Mouse (Mus musculus) ES-Bruce4 (cell line): ENCODE measurements at regions not wholly inside any gene's neighbourhood (a gene's known extent, or its start where the extent isn't known, plus 50 kb on each side); places are given as distances from the start of the nearest gene placed in this dataset.
A peak's percentile ranks its signal among the peaks of the same experiment; 100 is the strongest.

Experiments
- CTCF ChIP-seq: IDR thresholded peaks from one replicate; pipeline ENCODE4 v1.8.1; 2011; ENCODE audit warnings: low read depth, low read length
- EP300 ChIP-seq: IDR thresholded peaks from 2 replicates; pipeline ENCODE4 v1.6.1; 2011; ENCODE audit warnings: low read depth, low read length; ENCODE audit not compliant: insufficient read depth
- POLR2A ChIP-seq: IDR thresholded peaks from one replicate; pipeline ENCODE4 v1.8.1; 2011; ENCODE audit warnings: low read length; ENCODE audit not compliant: insufficient read depth

- TF ChIP-seq CTCF (peak; percentile 5), POLR2A (no peak), EP300 (no peak)
Observed at GRCm38 (mm10) chr3:38045523-38045922, 321.2 kb upstream of the Gm5148 start.
